Mouse (Mus musculus) CH12.LX (cell line): ENCODE measurements around the gene Ccdc96. TPM values are rescaled to one million over a fixed set of nuclear protein-coding genes. Genes with fewer than 3 reads are reported as not detected.

Source experiments
- DNase-seq: peaks from one replicate; pipeline ENCODE4 v3.0.0-alpha.2; 2013; ENCODE audit errors: extremely low read depth
- H3K27ac ChIP-seq: 2 replicates; pipeline ENCODE4 v1.5.1; 2012; ENCODE audit warnings: low read depth, mild to moderate bottlenecking, control low read depth, moderate library complexity; ENCODE audit not compliant: insufficient read depth
- H3K27me3 ChIP-seq: replicated peaks from 2 replicates; pipeline ENCODE3; 2012; ENCODE audit warnings: inconsistent platforms
- H3K36me3 ChIP-seq, 2 experiments: replicated peaks in 1 of 2; 2 replicates each; pipeline versions ENCODE3 to v1.6.1; 2012; ENCODE audit warnings: inconsistent platforms in 1 of 2, low read length in 1 of 2, mild to moderate bottlenecking in 1 of 2, mixed read lengths in 1 of 2, moderate library complexity in 1 of 2; ENCODE audit not compliant: control insufficient read depth in 1 of 2, insufficient read depth in 1 of 2
- H3K4me1 ChIP-seq, 2 experiments: 2 replicates each; pipeline ENCODE4 v1.6.1; 2012; ENCODE audit warnings: inconsistent platforms in 1 of 2, moderate library complexity in 1 of 2; ENCODE audit not compliant: insufficient read depth in 2 of 2, control insufficient read depth in 1 of 2
- H3K4me2 ChIP-seq: 2 replicates; pipeline ENCODE4 v1.6.1; 2012; ENCODE audit warnings: low read depth, mild to moderate bottlenecking, control low read depth; ENCODE audit not compliant: poor library complexity, insufficient read depth, severe bottlenecking
- H3K4me3 ChIP-seq, 3 experiments: fragments of 150-350 bp in 1 of 3; sonication (generic) in 1 of 3; replicated peaks in 1 of 3; 2 replicates each; pipeline versions ENCODE3 to v1.5.1; 2011 to 2012; ENCODE audit warnings: low read depth in 2 of 3, low read length in 2 of 3, mild to moderate bottlenecking in 2 of 3, moderate library complexity in 2 of 3, control low read depth in 1 of 3, improper control_type of control experiment in 1 of 3, inconsistent platforms in 1 of 3, mixed read lengths in 1 of 3; ENCODE audit not compliant: poor library complexity in 1 of 3
- H3K79me2 ChIP-seq: replicated peaks from 2 replicates; pipeline ENCODE4 v1.6.1; 2012; ENCODE audit warnings: mild to moderate bottlenecking, moderate library complexity; ENCODE audit not compliant: control insufficient read depth, poor library complexity, insufficient read depth, severe bottlenecking; ENCODE audit errors: extremely low read depth
- H3K9ac ChIP-seq: 2 replicates; pipeline ENCODE4 v1.6.1; 2012; ENCODE audit warnings: low read depth, mild to moderate bottlenecking, control low read depth, moderate library complexity; ENCODE audit not compliant: insufficient read depth
- H3K9me3 ChIP-seq: replicated peaks from 2 replicates; pipeline ENCODE3; 2012; ENCODE audit warnings: low read length, inconsistent platforms, mixed read lengths
- BHLHE40 ChIP-seq: IDR thresholded peaks from 2 replicates; pipeline ENCODE4 v1.6.1; 2011; ENCODE audit warnings: mild to moderate bottlenecking, low read depth, low read length, improper control_type of control experiment
- CHD2 ChIP-seq: IDR thresholded peaks from 2 replicates; pipeline ENCODE4 v1.6.1; 2011; ENCODE audit warnings: low read length, improper control_type of control experiment
- CTCF ChIP-seq, 2 experiments: IDR thresholded peaks in 1 of 2; conservative IDR thresholded peaks in 1 of 2; 2 replicates each; pipeline ENCODE4 v1.5.1; 2011 to 2012; ENCODE audit warnings: low read depth in 2 of 2, low read length in 2 of 2, improper control_type of control experiment in 1 of 2, inconsistent platforms in 1 of 2, mild to moderate bottlenecking in 1 of 2, moderate library complexity in 1 of 2
- ETS1 ChIP-seq: conservative IDR thresholded peaks from 2 replicates; pipeline ENCODE4 v1.6.1; 2012; ENCODE audit warnings: low read depth, mild to moderate bottlenecking, inconsistent platforms, low read length, improper control_type of control experiment, moderate library complexity
- GABPA ChIP-seq: IDR thresholded peaks from 2 replicates; pipeline ENCODE4 v1.6.1; 2012; ENCODE audit warnings: low read depth, low read length, improper control_type of control experiment, inconsistent platforms; ENCODE audit not compliant: insufficient replicate concordance
- IRF4 ChIP-seq: IDR thresholded peaks from 2 replicates; pipeline ENCODE4 v1.6.1; 2014; ENCODE audit warnings: low read depth, mild to moderate bottlenecking, inconsistent platforms, low read length, improper control_type of control experiment
- JUN ChIP-seq: IDR thresholded peaks from 2 replicates; pipeline ENCODE4 v1.6.1; 2011; ENCODE audit warnings: low read depth, mild to moderate bottlenecking, low read length, improper control_type of control experiment, moderate library complexity; ENCODE audit not compliant: insufficient read depth
- MAFK ChIP-seq: IDR thresholded peaks from 2 replicates; pipeline ENCODE4 v1.6.1; 2011; ENCODE audit warnings: low read length, improper control_type of control experiment; ENCODE audit not compliant: insufficient replicate concordance
- MYC ChIP-seq: IDR thresholded peaks from 2 replicates; pipeline ENCODE4 v1.6.1; 2011; ENCODE audit warnings: low read depth, mild to moderate bottlenecking, improper control_type of control experiment, low read length
- RAD21 ChIP-seq: IDR thresholded peaks from 2 replicates; pipeline ENCODE4 v1.6.1; 2011; ENCODE audit warnings: low read depth, mild to moderate bottlenecking, low read length, improper control_type of control experiment, moderate library complexity
- SIN3A ChIP-seq: IDR thresholded peaks from 2 replicates; pipeline ENCODE4 v1.6.1; 2012; ENCODE audit warnings: low read length, improper control_type of control experiment, inconsistent platforms
- UBTF ChIP-seq: IDR thresholded peaks from 2 replicates; pipeline ENCODE4 v1.6.1; 2012; ENCODE audit warnings: low read depth, mild to moderate bottlenecking, inconsistent platforms, low read length, improper control_type of control experiment, moderate library complexity
- ZKSCAN1 ChIP-seq: IDR thresholded peaks from 2 replicates; pipeline ENCODE4 v1.6.1; 2012; ENCODE audit warnings: low read depth, inconsistent platforms, low read length, improper control_type of control experiment, borderline replicate concordance
- ZMIZ1 ChIP-seq: IDR thresholded peaks from 2 replicates; pipeline ENCODE4 v1.6.1; 2012; ENCODE audit warnings: low read depth, mild to moderate bottlenecking, inconsistent platforms, low read length, improper control_type of control experiment
- dilution Hi-C: fragments of 300-500 bp; cut with MboI; formaldehyde crosslinking; loops from 2 replicates; pipeline ENCODE4 v1.14.3; 2020; ENCODE audit warnings: low sequenced_read_pairs; ENCODE audit not compliant: extremely low pct_unique_long_range_greater_than_20kb, extremely low pct_ligation_motif_present
- in situ Hi-C: fragments of 300-500 bp; cut with MboI; formaldehyde crosslinking; loops from 3 replicates; pipeline ENCODE4 v1.14.3; 2019; ENCODE audit warnings: low sequenced_read_pairs, low pct_ligation_motif_present, low pct_unique_long_range_greater_than_20kb, mixed read lengths
- polyA plus RNA-seq: library from polyadenylated mRNA; unstranded; fragments of >175 nt; gene quantifications from 2 replicates; pipeline ENCODE4 v1.2.1, GENCODE M21; 2012; ENCODE audit warnings: low read depth; ENCODE audit not compliant: insufficient read length
- total RNA-seq, 2 experiments: library from RNA; depleted of rRNA; stranded (reverse); fragments of 300-350 nt in 1 of 2; fragments of >200 nt in 1 of 2; gene quantifications; 2 replicates each; pipeline ENCODE4 v1.2.3; 2012 to 2014

The Ccdc96 gene
- total and polyA plus RNA-seq, 3 experiments, result 0.26 to 0.41 (median 0.34) TPM

DNA sequence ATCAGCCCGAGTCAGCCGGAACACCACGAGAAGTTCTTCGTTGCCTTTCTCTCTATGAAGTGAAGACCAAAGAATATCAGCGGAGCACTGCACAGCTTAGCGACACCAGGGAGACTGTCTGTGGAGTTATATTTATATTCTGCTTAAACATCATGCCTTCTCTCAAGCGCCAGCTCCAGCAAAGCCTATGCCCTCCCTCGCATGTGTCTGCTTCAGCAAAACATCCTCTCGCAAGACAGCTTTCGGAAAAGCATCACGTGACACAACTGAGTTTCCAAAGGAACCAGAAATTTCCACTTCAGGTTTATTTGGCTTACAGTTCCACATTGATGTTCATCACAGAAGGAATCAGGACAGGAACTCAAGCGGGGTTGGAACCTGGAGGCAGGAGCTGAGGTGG, 36.5 kb upstream of the Ccdc96 start:
- no peak overlapping the region for H3K9ac ChIP-seq
- in situ Hi-C loops, result no loop called here
- H3K4me2 ChIP-seq, result no peak overlapping the region
- DNase-seq, result no peak
- no peaks in the 10 kb centered on the region for H3K79me2 ChIP-seq
- peaks cover 4 to 11% of the 10 kb centered on the region in 2 experiments; a peak in 2 of 4 replicates for H3K4me1 ChIP-seq
- TF ChIP-seq GABPA (no peak), SIN3A (no peak), UBTF (no peak), IRF4 (no peak), MYC (no peak), CTCF (conservative IDR thresholded peaks at IDR 0.05 in 1 of 2, IDR thresholded peaks at IDR 0.05 in 1 of 2; ENCODE audit: low read depth in 2 of 2, low read length in 2 of 2) (no peak), BHLHE40 (no peak), JUN (no peak), ZMIZ1 (no peak), RAD21 (no peak), ZKSCAN1 (no peak)
- H3K9me3 ChIP-seq, result peaks cover 3% of the 10 kb centered on the region
- no peaks in the 10 kb centered on the region for H3K36me3 ChIP-seq
- H3K27ac ChIP-seq, result no peak overlapping the region
- H3K27me3 ChIP-seq, result peaks cover 81% of the 10 kb centered on the region
- dilution Hi-C loops, result no loop called here
- H3K4me3 ChIP-seq, result no peak overlapping the region

GRCm38 (mm10) chr5:36449710-36450358, 34.6 kb upstream of the Ccdc96 start:
- Histone ChIP-seq H3K9ac (no peak overlapping the region), H3K4me2 (no peak overlapping the region), H3K9me3 (peaks cover 3% of the 10 kb centered on the region), H3K27ac (no peak overlapping the region), H3K27me3 (peaks cover 73% of the 10 kb centered on the region), H3K4me1 (peaks cover 4 to 11% of the 10 kb centered on the region in 2 experiments; a peak in 2 of 4 replicates), H3K79me2 (no peaks in the 10 kb centered on the region), H3K36me3 (no peaks in the 10 kb centered on the region), H3K4me3 (no peak overlapping the region)
- TF ChIP-seq MAFK (no peak), ETS1 (no peak), CHD2 (no peak)
- in situ Hi-C loops (no loop called here), dilution Hi-C loops (no loop called here)
- no peak for DNase-seq
